Mouse (Mus musculus) liver, adult (tissue): ENCODE data around the gene B4galt1.
A peak's percentile ranks its signal among the peaks of the same experiment; 100 is the strongest.

Experiments used
- GATA4 ChIP-seq: IDR thresholded peaks from 2 replicates; pipeline ENCODE4 v1.6.1; 2014; ENCODE audit warnings: mild to moderate bottlenecking, low read length; ENCODE audit not compliant: insufficient replicate concordance

The B4galt1 gene

GRCm38 (mm10) chr4:40785620-40786166, 68.1 kb downstream of the B4galt1 start:
- no peak for TF ChIP-seq GATA4

DNA sequence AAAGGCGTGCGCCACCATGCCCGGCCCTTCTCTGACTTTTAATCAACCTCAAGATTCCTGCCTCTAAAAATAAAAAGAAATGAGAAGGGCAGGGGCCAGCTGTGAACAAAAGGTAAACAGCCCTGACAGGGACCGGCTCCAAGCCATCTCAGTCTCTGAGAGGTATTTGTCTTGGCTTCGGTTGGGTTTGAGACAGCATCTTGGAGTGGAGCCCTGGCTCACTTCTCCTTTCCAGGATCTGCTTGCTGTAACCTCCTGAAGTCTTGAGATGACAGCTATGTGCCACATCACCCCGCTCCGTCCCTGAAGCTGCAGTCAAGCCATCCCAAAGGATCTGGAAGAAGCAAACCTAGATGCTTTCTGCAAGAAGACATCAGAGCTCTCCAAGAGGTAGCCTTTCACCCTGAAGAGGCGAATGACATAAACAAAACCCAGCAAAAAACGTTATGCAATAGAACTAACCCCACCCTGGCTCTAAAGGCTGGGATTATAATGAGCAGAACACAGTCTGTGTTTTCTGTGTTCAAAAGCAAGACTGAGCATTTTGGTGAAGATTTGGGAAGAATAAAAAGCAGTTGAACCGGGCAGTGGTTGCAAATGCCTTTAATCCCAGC, 69.1 kb downstream of the B4galt1 start:
- TF ChIP-seq GATA4 = no peak

DNA sequence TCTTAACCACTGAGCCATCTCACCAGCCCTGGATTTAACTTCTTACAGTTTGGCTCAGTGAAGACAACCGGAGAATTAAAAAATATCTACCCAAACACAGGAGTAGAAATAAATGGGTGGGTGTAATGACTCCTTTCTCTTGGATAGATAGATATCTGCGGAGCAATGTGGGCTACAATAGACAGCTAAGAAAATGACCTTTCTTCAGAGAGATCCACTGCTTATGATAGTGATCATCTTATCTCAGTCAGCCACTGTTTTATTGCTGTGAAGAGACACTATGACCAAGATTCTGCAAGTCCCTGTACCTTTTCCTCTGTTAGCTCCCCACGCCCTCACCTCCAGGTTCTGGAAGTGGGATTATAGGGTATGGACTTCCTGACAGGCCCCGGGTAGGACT, 70.8 kb downstream of the B4galt1 start:
- TF ChIP-seq GATA4 = no peak

DNA sequence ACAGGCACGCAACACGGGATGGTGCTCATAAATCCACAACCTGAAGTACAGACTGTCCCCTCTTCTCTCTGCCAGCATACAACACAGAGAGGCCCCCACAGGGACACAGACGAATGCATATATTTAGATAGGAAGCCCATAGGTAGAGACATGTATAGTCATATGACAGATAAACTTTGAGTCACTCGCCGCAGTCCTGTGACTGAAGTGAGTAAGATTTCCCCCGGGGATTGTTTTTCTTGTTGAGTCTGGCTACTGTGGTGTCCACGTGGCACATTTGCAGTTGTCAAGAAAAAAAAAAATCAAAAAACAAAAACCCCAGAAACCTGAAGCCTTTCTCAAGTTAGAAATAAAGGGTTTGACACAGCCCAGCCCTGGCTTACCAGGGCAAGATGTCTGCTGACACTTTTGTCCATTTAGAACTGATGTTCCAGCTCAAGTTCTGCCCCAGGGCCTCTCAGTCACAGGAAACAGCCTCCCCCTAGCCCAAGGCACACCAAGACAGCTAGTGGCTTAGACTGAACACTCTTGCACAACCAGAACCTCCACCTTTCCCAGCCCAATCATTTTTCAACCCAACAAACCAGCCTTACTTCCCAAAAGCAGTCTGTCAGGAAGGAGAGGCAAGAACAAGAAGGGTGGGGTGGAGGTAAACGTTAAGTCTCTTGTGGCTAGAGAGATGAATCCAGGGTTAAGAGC, 71.9 kb downstream of the B4galt1 start:
- no peak for TF ChIP-seq GATA4

DNA sequence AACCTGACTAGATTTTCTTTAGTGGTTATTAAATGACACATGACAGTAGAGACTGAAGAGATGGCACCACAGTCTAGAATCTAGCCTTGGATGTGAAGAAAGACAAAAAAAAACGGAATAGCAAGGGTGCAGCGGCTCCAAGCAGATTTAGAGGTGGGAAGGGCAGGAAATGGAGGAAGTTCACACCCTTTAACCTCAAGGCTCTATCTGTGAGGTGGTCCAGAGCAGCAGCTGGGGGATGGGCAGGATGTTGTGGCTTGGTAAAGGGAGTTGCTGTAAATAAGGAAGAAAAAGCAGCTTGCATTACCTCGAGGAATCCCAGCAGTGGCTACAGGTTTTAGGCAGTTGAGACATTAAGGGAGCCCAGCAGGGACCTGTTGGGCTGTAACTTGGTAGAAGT, 72.7 kb downstream of the B4galt1 start:
- TF ChIP-seq GATA4 = peak; percentile 53; the same call in 1 of the 2 replicates

- no peak for TF ChIP-seq GATA4
These were observed 75.1 kb downstream of the B4galt1 start for GRCm38 (mm10) chr4:40778656-40779055.

GRCm38 (mm10) chr4:40777116-40777515, 76.7 kb downstream of the B4galt1 start:
- no peak for TF ChIP-seq GATA4

DNA sequence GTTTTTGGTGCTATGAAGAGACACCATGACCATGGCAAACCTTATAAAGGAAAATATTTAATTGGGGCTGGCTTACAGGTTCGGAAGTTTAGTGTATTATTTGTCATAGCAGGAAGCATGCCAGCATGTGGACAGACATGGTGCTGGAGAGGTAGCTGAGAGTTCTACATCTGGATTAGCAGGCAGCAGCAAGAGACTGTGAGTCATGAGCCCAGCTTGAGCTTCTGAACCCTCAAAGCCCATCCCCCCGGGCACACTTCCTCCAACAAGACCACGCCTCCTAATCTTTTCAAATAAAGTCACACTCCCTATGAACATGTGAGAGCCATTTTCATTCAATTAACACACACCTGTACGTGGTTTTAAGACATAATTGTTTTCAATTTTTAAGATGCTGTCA, 77.4 kb downstream of the B4galt1 start:
- TF ChIP-seq GATA4 = no peak

- TF ChIP-seq GATA4 = no peak
These were observed 79.2 kb downstream of the B4galt1 start for GRCm38 (mm10) chr4:40774279-40775259.

- no peak for TF ChIP-seq GATA4
These were observed 93.9 kb downstream of the B4galt1 start for GRCm38 (mm10) chr4:40759876-40760275.

DNA sequence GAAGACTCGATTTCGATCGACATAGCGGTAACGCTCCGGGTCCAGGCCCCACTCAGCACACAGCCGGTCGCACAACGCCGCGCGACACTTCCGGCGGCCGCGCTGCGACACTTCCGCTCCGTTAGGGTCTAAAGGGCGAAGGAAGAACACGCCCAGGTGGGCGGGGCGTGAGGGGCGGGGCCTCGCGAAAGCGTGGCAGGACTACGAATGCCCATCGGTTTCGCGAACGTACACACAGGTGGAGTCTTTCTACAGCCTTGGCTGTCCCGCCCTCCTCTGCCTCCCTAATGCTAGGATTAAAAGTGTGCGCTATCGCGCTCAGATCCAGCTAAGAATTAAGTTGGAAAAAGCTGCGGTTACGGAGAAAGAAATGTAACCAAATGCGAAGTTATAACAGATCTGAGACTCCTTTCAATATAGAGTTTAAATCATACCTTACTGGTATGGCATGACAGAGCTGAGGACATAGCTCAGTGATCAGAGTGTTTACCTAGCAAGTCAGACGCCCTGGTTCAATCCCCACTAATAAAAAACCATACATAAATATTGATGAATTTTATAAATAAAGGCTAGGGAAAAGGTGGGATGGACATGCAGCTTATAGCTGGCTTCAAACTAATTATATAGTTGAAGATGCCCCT, 95.9 kb downstream of the B4galt1 start, which contains the start of gene Smu1:
Smu1 (minus strand) TSS at position 144 of the 641 bp plus-strand sequence.
- peak; percentile 57; the same call in 1 of the 2 replicates for TF ChIP-seq GATA4

GRCm38 (mm10) chr4:40757157-40757779, 96.5 kb downstream of the B4galt1 start:
- no peak for TF ChIP-seq GATA4
